Mouse (Mus musculus) heart, embryonic 11.5 days (tissue): ENCODE data around the gene Atf6b. TPM values are rescaled to one million over a fixed set of nuclear protein-coding genes. Genes with fewer than 3 reads are reported as not detected.

ENCODE experiments used
- ATAC-seq: fragments of 200-750 bp; cut with Nextera tagmentation; replicated peaks from 2 replicates; pipeline ENCODE4 v1.8.0; 2017; ENCODE audit warnings: moderate library complexity; ENCODE audit not compliant: insufficient number of reproducible peaks, low FRiP score, low TSS enrichment
- H3K27ac ChIP-seq: fragments of 300-500 bp; sonication (generic); 2 replicates; pipeline ENCODE4 v1.5.1; 2014; ENCODE audit warnings: mild to moderate bottlenecking, low read depth, low read length
- H3K27me3 ChIP-seq: fragments of 300-500 bp; sonication (generic); 2 replicates; pipeline ENCODE4 v1.6.1; 2014; ENCODE audit warnings: mild to moderate bottlenecking, low read length, mixed read lengths; ENCODE audit not compliant: control insufficient read depth, insufficient read depth
- H3K36me3 ChIP-seq: fragments of 300-500 bp; sonication (generic); 2 replicates; pipeline ENCODE4 v1.6.1; 2014; ENCODE audit warnings: mild to moderate bottlenecking, low read length, moderate library complexity, mixed read lengths; ENCODE audit not compliant: control insufficient read depth, insufficient read depth
- H3K4me1 ChIP-seq: fragments of 300-500 bp; sonication (generic); 2 replicates; pipeline ENCODE4 v1.6.1; 2014; ENCODE audit warnings: low read length; ENCODE audit not compliant: control insufficient read depth, insufficient read depth
- H3K4me2 ChIP-seq: fragments of 300-500 bp; sonication (generic); 2 replicates; pipeline ENCODE4 v1.6.1; 2014; ENCODE audit warnings: mild to moderate bottlenecking, moderate library complexity
- H3K4me3 ChIP-seq: fragments of 300-500 bp; sonication (generic); 2 replicates; pipeline ENCODE4 v1.5.1; 2014; ENCODE audit warnings: low read depth, low read length
- H3K9ac ChIP-seq: fragments of 300-500 bp; sonication (generic); 2 replicates; pipeline ENCODE4 v1.6.1; 2014; ENCODE audit warnings: mild to moderate bottlenecking, low read depth, low read length, moderate library complexity
- H3K9me3 ChIP-seq: fragments of 300-500 bp; sonication (generic); replicated peaks from 2 replicates; pipeline ENCODE4 v1.6.1; 2016; ENCODE audit warnings: low read length; ENCODE audit not compliant: control insufficient read depth
- WGBS: fragments of 180-500 bp; shearing (Covaris S2); extraction: QIAGEN DNeasy Blood & Tissue Kit; methylation state at CpG from one replicate; pipeline ENCODE4 v1.1.7; 2014; ENCODE audit not compliant: insufficient replicate concordance; 5-methylcytosine and 5-hydroxymethylcytosine counted together
- polyA plus RNA-seq: library from polyadenylated mRNA; unstranded; fragments of >200 nt; fragmentation: Nextera tagmentation; extraction: Ambion mirVana; gene quantifications from 2 replicates; pipeline ENCODE4 v1.2.1, GENCODE M21; 2014

Gene Atf6b
- polyA plus RNA-seq, 1 experiment from 2014 or later = 41.0 TPM

GRCm38 (mm10) chr17:34605609-34606008 lies 41.3 kb upstream of the Atf6b start:
- no peaks in the 10 kb centered on the region; the same call in 1 of the 2 replicates for H3K36me3 ChIP-seq
- H3K9me3 ChIP-seq = no peaks in the 10 kb centered on the region
- peak overlapping the region; percentile 91 for H3K9ac ChIP-seq
- H3K4me1 ChIP-seq = peaks cover 35% of the 10 kb centered on the region
- H3K4me3 ChIP-seq = peak overlapping the region; percentile 99
- no peaks in the 10 kb centered on the region for H3K27me3 ChIP-seq
- 1% methylated on average over 26 of the region's 30 CpGs for WGBS
- peak overlapping the region; percentile 91 for H3K27ac ChIP-seq
- peak overlapping the region; percentile 99 for H3K4me2 ChIP-seq
- peak; percentile 55 for ATAC-seq

- H3K9ac ChIP-seq = peak overlapping the region; percentile 91
- no peaks in the 10 kb centered on the region for H3K9me3 ChIP-seq
- H3K27ac ChIP-seq = peak overlapping the region; percentile 91
- H3K27me3 ChIP-seq = no peaks in the 10 kb centered on the region
- H3K4me3 ChIP-seq = peak overlapping the region; percentile 99
- peaks cover 35% of the 10 kb centered on the region for H3K4me1 ChIP-seq
- peak overlapping the region; percentile 99 for H3K4me2 ChIP-seq
- peaks cover 4% of the 10 kb centered on the region for H3K36me3 ChIP-seq
- no peak for ATAC-seq
- 15% methylated on average over 32 of the region's 32 CpGs for WGBS
These were observed 40.5 kb upstream of the Atf6b start for GRCm38 (mm10) chr17:34606186-34607039.

GRCm38 (mm10) chr17:34607997-34608396 lies 38.9 kb upstream of the Atf6b start:
- Histone ChIP-seq H3K4me3 (no peak overlapping the region), H3K4me2 (no peak overlapping the region), H3K9ac (no peak overlapping the region), H3K9me3 (no peaks in the 10 kb centered on the region), H3K27me3 (no peaks in the 10 kb centered on the region), H3K36me3 (peaks cover 11% of the 10 kb centered on the region), H3K4me1 (peaks cover 27% of the 10 kb centered on the region), H3K27ac (no peak overlapping the region)
- 87% methylated on average over 7 of the region's 7 CpGs for WGBS
- ATAC-seq = no peak

GRCm38 (mm10) chr17:34611050-34611449 lies 35.9 kb upstream of the Atf6b start:
- Histone ChIP-seq H3K27ac (no peak overlapping the region), H3K4me3 (no peak overlapping the region), H3K4me1 (peaks cover 17% of the 10 kb centered on the region), H3K4me2 (no peak overlapping the region), H3K36me3 (peaks cover 13% of the 10 kb centered on the region), H3K9ac (no peak overlapping the region), H3K9me3 (no peaks in the 10 kb centered on the region), H3K27me3 (no peaks in the 10 kb centered on the region)
- no peak for ATAC-seq
- WGBS = 92% methylated on average over 8 of the region's 8 CpGs

GRCm38 (mm10) chr17:34613054-34613645 lies 33.8 kb upstream of the Atf6b start:
- 85% methylated on average over 11 of the region's 11 CpGs for WGBS
- peaks cover 13% of the 10 kb centered on the region for H3K36me3 ChIP-seq
- no peak for ATAC-seq

GRCm38 (mm10) chr17:34613830-34614229 lies 33.1 kb upstream of the Atf6b start:
- Histone ChIP-seq H3K36me3 (peaks cover 13% of the 10 kb centered on the region), H3K4me3 (no peak overlapping the region), H3K4me1 (peaks cover 1% of the 10 kb centered on the region; the same call in 1 of the 2 replicates), H3K9me3 (no peaks in the 10 kb centered on the region), H3K27me3 (no peaks in the 10 kb centered on the region), H3K4me2 (no peak overlapping the region), H3K27ac (no peak overlapping the region), H3K9ac (no peak overlapping the region)
- 80% methylated on average over 10 of the region's 10 CpGs for WGBS
- ATAC-seq = no peak

More at GRCm38 (mm10) chr17:34613054-34613645, 33.8 kb upstream of the Atf6b start:
- Histone ChIP-seq H3K27ac (no peak overlapping the region), H3K4me1 (peaks cover 8% of the 10 kb centered on the region), H3K4me3 (no peak overlapping the region), H3K27me3 (no peaks in the 10 kb centered on the region), H3K9ac (no peak overlapping the region), H3K9me3 (no peaks in the 10 kb centered on the region), H3K4me2 (no peak overlapping the region)

GRCm38 (mm10) chr17:34615871-34616270 lies 31.1 kb upstream of the Atf6b start, which contains the start of gene Egfl8:
Gene Egfl8, minus strand, starts transcription at chr17:34615971.
- no peak within 1 kb of the TSS for H3K27ac ChIP-seq
- H3K4me2 ChIP-seq = no peak within 1 kb of the TSS
- peaks cover 16% of the 10 kb centered on the region for H3K36me3 ChIP-seq
- 73% methylated on average over 6 of the region's 6 CpGs for WGBS
- H3K27me3 ChIP-seq = no peaks in the 10 kb centered on the region
- no peak for ATAC-seq
- H3K4me3 ChIP-seq = no peak within 1 kb of the TSS
- no peaks in the 10 kb centered on the region for H3K9me3 ChIP-seq
- H3K4me1 ChIP-seq = no peaks in the 10 kb centered on the region
- H3K9ac ChIP-seq = 0 out of 2 replicates have a peak within 1 kb of the TSS, but pooled peaks have one; percentile 16

GRCm38 (mm10) chr17:34618999-34619398 lies 27.9 kb upstream of the Atf6b start:
- WGBS = 14% methylated on average over 6 of the region's 6 CpGs
- no peak for ATAC-seq
- no peak overlapping the region for H3K4me3 ChIP-seq

More at GRCm38 (mm10) chr17:34618999-34619398, 27.9 kb upstream of the Atf6b start:
- H3K27ac ChIP-seq = no peak overlapping the region
- H3K9ac ChIP-seq = no peak overlapping the region
- no peaks in the 10 kb centered on the region for H3K9me3 ChIP-seq
- no peak overlapping the region for H3K4me2 ChIP-seq
- H3K4me1 ChIP-seq = no peaks in the 10 kb centered on the region
- H3K27me3 ChIP-seq = no peaks in the 10 kb centered on the region
- peaks cover 10% of the 10 kb centered on the region for H3K36me3 ChIP-seq
